Mouse (Mus musculus): ENCODE data around the gene Slc1a7. TPM values are rescaled to one million over a fixed set of nuclear protein-coding genes. Genes with fewer than 3 reads are reported as not detected.

The Slc1a7 gene
- polyA plus RNA-seq, 1 experiment from 2014 or later, result 0.05 TPM

- Histone ChIP-seq H3K9ac (no peak overlapping the region), H3K27ac (no peak overlapping the region), H3K9me3 (no peaks in the 10 kb centered on the region), H3K36me3 (peaks cover 65% of the 10 kb centered on the region), H3K4me2 (no peak overlapping the region), H3K4me1 (no peaks in the 10 kb centered on the region), H3K27me3 (no peaks in the 10 kb centered on the region), H3K4me3 (no peak overlapping the region)
- ATAC-seq (ENCODE audit: insufficient number of reproducible peaks, low FRiP score, low TSS enrichment, low read depth), result no peak
- 87% methylated on average over 5 of the region's 5 CpGs for WGBS
Observed at GRCm38 (mm10) chr4:108062524-108062923, 94.4 kb downstream of the Slc1a7 start.

Other genes with a start within 250 kb of the Slc1a7 start
- gene Lrp8, start 166.1 kb upstream of the Slc1a7 start, polyA plus RNA-seq (2015; fragmentation: Nextera tagmentation; extraction: Ambion mirVana), result 2.5 TPM in 2 replicates
- 145 and 174 TPM in 2 replicates for gene Magoh, start 88.6 kb upstream of the Slc1a7 start, polyA plus RNA-seq (2015; fragmentation: Nextera tagmentation; extraction: Ambion mirVana)
- gene 0610037L13Rik, start 78.5 kb upstream of the Slc1a7 start, polyA plus RNA-seq (2015; fragmentation: Nextera tagmentation; extraction: Ambion mirVana), result 152 and 153 TPM in 2 replicates
- gene Cpt2, start 44.7 kb upstream of the Slc1a7 start, polyA plus RNA-seq (2015; fragmentation: Nextera tagmentation; extraction: Ambion mirVana), result 29.8 and 32.3 TPM in 2 replicates
- gene Podn, start 128.1 kb downstream of the Slc1a7 start, polyA plus RNA-seq (2015; fragmentation: Nextera tagmentation; extraction: Ambion mirVana), result 2.2 and 3.5 TPM in 2 replicates
- gene Scp2, start 176.7 kb downstream of the Slc1a7 start, polyA plus RNA-seq (2015; fragmentation: Nextera tagmentation; extraction: Ambion mirVana), result 225 and 228 TPM in 2 replicates
- gene Echdc2, start 197.1 kb downstream of the Slc1a7 start, polyA plus RNA-seq (2015; fragmentation: Nextera tagmentation; extraction: Ambion mirVana), result 44.1 and 45.7 TPM in 2 replicates
- gene Zyg11a, start 249.7 kb downstream of the Slc1a7 start, polyA plus RNA-seq (2015; fragmentation: Nextera tagmentation; extraction: Ambion mirVana), result not detected in 2 replicates